ENCODE assay signal across 8 mouse cellular contexts in the genomic region with DNA sequence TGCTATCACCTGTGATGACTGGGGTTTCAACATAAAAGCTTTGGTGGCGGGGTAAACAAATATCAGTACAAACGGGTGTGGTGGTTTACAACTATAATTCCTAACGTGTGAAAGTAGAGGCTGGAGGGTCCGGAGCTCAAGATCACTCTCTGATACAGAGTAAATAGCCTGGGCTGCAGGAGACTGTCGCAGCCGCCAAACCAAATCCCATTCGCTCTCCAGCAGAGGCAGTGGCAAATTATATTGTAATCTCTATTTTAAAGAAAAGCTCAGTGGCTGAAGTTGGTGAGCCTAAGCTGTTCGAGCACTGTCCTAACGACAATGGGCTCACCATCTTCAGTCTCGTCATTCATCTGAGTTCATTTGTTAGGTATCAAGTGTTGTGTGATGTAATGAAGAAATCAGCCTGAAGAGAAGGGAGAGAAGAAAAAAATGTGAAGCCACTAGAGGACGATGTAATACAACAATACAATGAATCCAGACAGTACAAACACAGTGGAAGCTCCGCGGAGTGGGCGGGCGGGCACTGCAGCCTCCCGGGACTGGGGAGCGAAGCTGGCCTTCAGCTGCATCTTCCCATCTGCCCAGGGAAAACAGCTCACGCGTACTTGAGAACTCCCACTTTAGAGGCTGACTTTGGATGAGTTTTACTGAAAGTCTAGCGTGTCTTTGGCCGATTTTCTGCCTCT. TPM values are rescaled to one million over a fixed set of nuclear protein-coding genes. Genes with fewer than 3 reads are reported as not detected.
DNase-seq lines count a peak whose midpoint lies in the region; ATAC-seq and TF ChIP-seq lines count a peak whose summit lies in the region.

No protein-coding gene starts in this region.

- no peak for DNase-seq in liver, embryonic 13.5 days
- DNase-seq in liver: no peak
- DNase-seq in brain, embryonic 18.5 days (ENCODE audit: low read depth, low spot score): peak; percentile 24
- DNase-seq in gastrocnemius, postnatal 10 days: peak; percentile 48
- DNase-seq in kidney, postnatal 0 days (ENCODE audit: low spot score): peak; percentile 90
- peak; percentile 63 for DNase-seq in lung, postnatal 10 days
- no peak for DNase-seq in thymus, adult 18-20 months

- H3K27me3 ChIP-seq in liver, embryonic 13.5 days: no peaks in the 10 kb centered on the region
- H3K27me3 ChIP-seq in kidney, postnatal 0 days (ENCODE audit: insufficient read depth, low read length): no peaks in the 10 kb centered on the region
- H3K27me3 ChIP-seq in stomach, embryonic 16.5 days (ENCODE audit: control insufficient read depth, insufficient read depth, low read length): no peaks in the 10 kb centered on the region

- WGBS in liver, embryonic 13.5 days (ENCODE audit: insufficient replicate concordance): 58% methylated on average over 21 of the region's 21 CpGs
- WGBS in kidney, postnatal 0 days: 32% methylated on average over 21 of the region's 21 CpGs
- 42% methylated on average over 21 of the region's 21 CpGs for WGBS in stomach, embryonic 16.5 days

- no peak overlapping the region for H3K4me3 ChIP-seq in liver, embryonic 13.5 days (replicated peaks)
- 0 out of 2 replicates have a peak overlapping the region, but pooled peaks have one; percentile 4 for H3K4me3 ChIP-seq in kidney, postnatal 0 days (replicated peaks; ENCODE audit: low read depth, low read length)
- no peak overlapping the region for H3K4me3 ChIP-seq in stomach, embryonic 16.5 days (replicated peaks; ENCODE audit: low read length)

- H3K4me2 ChIP-seq in liver, embryonic 13.5 days: peak overlapping the region; percentile 10; the same call in 1 of the 2 replicates
- H3K4me2 ChIP-seq in kidney, postnatal 0 days (ENCODE audit: low read length): peak overlapping the region; percentile 51
- H3K4me2 ChIP-seq in stomach, embryonic 16.5 days (ENCODE audit: low read depth, low read length): peak overlapping the region; percentile 39

- no peaks in the 10 kb centered on the region for H3K9me3 ChIP-seq in liver, embryonic 13.5 days (replicated peaks)
- H3K9me3 ChIP-seq in kidney, postnatal 0 days (replicated peaks; ENCODE audit: low read length): no peaks in the 10 kb centered on the region
- H3K9me3 ChIP-seq in stomach, embryonic 16.5 days (replicated peaks; ENCODE audit: control insufficient read depth, low read length): 0 out of 2 replicates have a peak, but pooled peaks cover under 1% of the 10 kb centered on the region

- no peaks in the 10 kb centered on the region for H3K36me3 ChIP-seq in liver, embryonic 13.5 days
- no peaks in the 10 kb centered on the region for H3K36me3 ChIP-seq in kidney, postnatal 0 days (ENCODE audit: insufficient read depth, low read length)
- no peaks in the 10 kb centered on the region for H3K36me3 ChIP-seq in stomach, embryonic 16.5 days (ENCODE audit: control insufficient read depth, insufficient read depth, low read length)

- H3K27ac ChIP-seq in liver, embryonic 13.5 days: no peak overlapping the region
- no peak overlapping the region for H3K27ac ChIP-seq in kidney, postnatal 0 days
- no peak overlapping the region for H3K27ac ChIP-seq in stomach, embryonic 16.5 days (ENCODE audit: low read length)

- TF ChIP-seq CTCF in kidney, postnatal 0 days (IDR thresholded peaks at IDR 0.05; ENCODE audit: low read depth): peak; percentile 74

- no peak overlapping the region for H3K9ac ChIP-seq in liver, embryonic 13.5 days
- peak overlapping the region; percentile 31; the same call in 1 of the 2 replicates for H3K9ac ChIP-seq in kidney, postnatal 0 days (ENCODE audit: low read depth, low read length)
- peak overlapping the region; percentile 37; the same call in 1 of the 2 replicates for H3K9ac ChIP-seq in stomach, embryonic 16.5 days (ENCODE audit: low read length)

- ATAC-seq in liver, embryonic 13.5 days (ENCODE audit: low read depth): no peak
- peak; percentile 41 for ATAC-seq in kidney, postnatal 0 days (replicated peaks; ENCODE audit: low FRiP score, low read depth)
- ATAC-seq in stomach, embryonic 16.5 days (ENCODE audit: insufficient read depth, low FRiP score): no peak

- no peaks in the 10 kb centered on the region for H3K4me1 ChIP-seq in liver, embryonic 13.5 days (replicated peaks)
- no peaks in the 10 kb centered on the region for H3K4me1 ChIP-seq in kidney, postnatal 0 days (replicated peaks; ENCODE audit: insufficient read depth, low read length)
- H3K4me1 ChIP-seq in stomach, embryonic 16.5 days (ENCODE audit: control insufficient read depth, insufficient read depth, low read length): no peaks in the 10 kb centered on the region; the same call in 1 of the 2 replicates

RNA-seq across cellular contexts. Expression of gene Slc30a5, which starts 13.8 kb away (rescaled TPM):
- 27.0 and 34.3 TPM in 2 replicates for polyA plus RNA-seq in liver, embryonic 13.5 days (2015; fragmentation: Nextera tagmentation; extraction: Ambion mirVana)
- total RNA-seq in gastrocnemius, postnatal 10 days (2021): 10 to 100 TPM; 19.1 to 23.5 TPM
- polyA plus RNA-seq in kidney, postnatal 0 days (2015; fragmentation: Nextera tagmentation; extraction: Ambion mirVana): 53.0 and 54.5 TPM in 2 replicates
- polyA plus RNA-seq in stomach, embryonic 16.5 days (2015; fragmentation: Nextera tagmentation; extraction: Ambion mirVana): 47.3 and 53.7 TPM in 2 replicates

Comparison
In these comparisons a context has a peak if more than half of its experiments do, and no peak if none do; other contexts are left out.
1. DNase-seq: peak in brain, embryonic 18.5 days (single experiment), gastrocnemius, postnatal 10 days (single experiment), kidney, postnatal 0 days (single experiment) and lung, postnatal 10 days (single experiment); none in liver, embryonic 13.5 days (single experiment), liver (single experiment) and thymus, adult 18-20 months (0 of 2).
2. Peak in every context shown above with its lines, with median percentiles within 50 percentile points of each other: H3K4me2 ChIP-seq.